Mouse (Mus musculus): ENCODE measurements around the gene Man1c1. TPM values are rescaled to one million over a fixed set of nuclear protein-coding genes. Genes with fewer than 3 reads are reported as not detected.
A peak's percentile ranks its signal among the peaks of the same experiment; 100 is the strongest.

Man1c1 gene
- total and polyA plus RNA-seq, 3 experiments, result 0.04 to 0.44 (median 0.20) TPM

DNA sequence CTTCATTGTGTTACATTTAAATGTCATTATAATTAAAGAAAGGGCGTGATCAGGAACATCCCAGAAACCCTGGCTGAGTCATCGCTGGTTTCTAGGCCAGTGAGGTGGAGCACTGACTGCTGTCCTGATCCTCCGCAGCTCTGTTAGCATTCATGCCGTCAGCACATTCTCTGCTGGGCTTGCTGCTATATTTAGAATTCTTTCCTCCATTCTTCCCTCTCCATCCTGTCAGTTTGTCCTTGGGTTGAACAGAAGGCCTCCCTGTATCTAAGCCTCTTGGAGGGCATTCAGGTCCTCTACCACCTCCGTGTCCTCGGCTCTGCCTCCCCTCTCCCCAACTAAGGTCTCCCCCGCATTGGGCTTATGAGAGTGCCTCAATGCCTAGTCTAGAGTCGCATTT, 187.1 kb downstream of the Man1c1 start:
- no peak for DNase-seq (ENCODE audit: extremely low read depth)
- peaks cover 4 to 22% of the 10 kb centered on the region in 2 experiments; a peak in 3 of 4 replicates for H3K4me1 ChIP-seq (ENCODE audit: control insufficient read depth in 1 of 2, insufficient read depth in 2 of 2)
- H3K79me2 ChIP-seq (replicated peaks; ENCODE audit: control insufficient read depth, extremely low read depth, insufficient read depth, poor library complexity, severe bottlenecking), result peaks cover 35% of the 10 kb centered on the region
- no peak overlapping the region for H3K9ac ChIP-seq (ENCODE audit: insufficient read depth, low read depth)
- H3K4me3 ChIP-seq (replicated peaks in 1 of 3; ENCODE audit: low read depth in 2 of 3, low read length in 2 of 3, poor library complexity in 1 of 3), result no peak overlapping the region
- TF ChIP-seq KAT2A (IDR thresholded peaks at IDR 0.05; ENCODE audit: insufficient replicate concordance, low read length) (no peak), EP300 (IDR thresholded peaks at IDR 0.05; ENCODE audit: low read length) (no peak), CHD1 (IDR thresholded peaks at IDR 0.05; ENCODE audit: low read depth, low read length) (no peak), PAX5 (IDR thresholded peaks at IDR 0.05; ENCODE audit: low read length) (no peak), JUND (conservative IDR thresholded peaks at IDR 0.05; ENCODE audit: low read depth, low read length) (no peak), ZNF384 (IDR thresholded peaks at IDR 0.05; ENCODE audit: low read depth, low read length) (no peak), GABPA (IDR thresholded peaks at IDR 0.05; ENCODE audit: insufficient replicate concordance, low read depth, low read length) (no peak), JUN (IDR thresholded peaks at IDR 0.05; ENCODE audit: insufficient read depth, low read depth, low read length) (no peak), ZKSCAN1 (IDR thresholded peaks at IDR 0.05; ENCODE audit: borderline replicate concordance, low read depth, low read length) (no peak), TCF12 (IDR thresholded peaks at IDR 0.05; ENCODE audit: low read depth, low read length) (no peak), MAX (IDR thresholded peaks at IDR 0.05; ENCODE audit: low read length) (no peak), UBTF (IDR thresholded peaks at IDR 0.05; ENCODE audit: low read depth, low read length) (no peak), HCFC1 (IDR thresholded peaks at IDR 0.05; ENCODE audit: low read depth, low read length) (no peak), USF2 (conservative IDR thresholded peaks at IDR 0.05; ENCODE audit: low read depth, low read length) (no peak), USF1 (IDR thresholded peaks at IDR 0.05; ENCODE audit: low read depth, low read length) (no peak), ZMIZ1 (IDR thresholded peaks at IDR 0.05; ENCODE audit: low read depth, low read length) (no peak), SMC3 (IDR thresholded peaks at IDR 0.05; ENCODE audit: low read depth, low read length) (no peak)
- in situ Hi-C loops (cut with MboI; ENCODE audit: low pct_ligation_motif_present, low pct_unique_long_range_greater_than_20kb, low sequenced_read_pairs) (no loop called here), dilution Hi-C loops (cut with MboI; ENCODE audit: extremely low pct_ligation_motif_present, extremely low pct_unique_long_range_greater_than_20kb, low sequenced_read_pairs) (no loop called here)
- no peaks in the 10 kb centered on the region for H3K27me3 ChIP-seq (replicated peaks)
- H3K9me3 ChIP-seq (replicated peaks; ENCODE audit: low read length), result no peaks in the 10 kb centered on the region
- H3K27ac ChIP-seq (ENCODE audit: insufficient read depth, low read depth), result no peak overlapping the region
- H3K4me2 ChIP-seq (ENCODE audit: insufficient read depth, low read depth, poor library complexity, severe bottlenecking), result no peak overlapping the region
- peaks cover 4 to 49% of the 10 kb centered on the region in 2 experiments for H3K36me3 ChIP-seq (replicated peaks in 1 of 2; ENCODE audit: control insufficient read depth in 1 of 2, insufficient read depth in 1 of 2, low read length in 1 of 2)

DNA sequence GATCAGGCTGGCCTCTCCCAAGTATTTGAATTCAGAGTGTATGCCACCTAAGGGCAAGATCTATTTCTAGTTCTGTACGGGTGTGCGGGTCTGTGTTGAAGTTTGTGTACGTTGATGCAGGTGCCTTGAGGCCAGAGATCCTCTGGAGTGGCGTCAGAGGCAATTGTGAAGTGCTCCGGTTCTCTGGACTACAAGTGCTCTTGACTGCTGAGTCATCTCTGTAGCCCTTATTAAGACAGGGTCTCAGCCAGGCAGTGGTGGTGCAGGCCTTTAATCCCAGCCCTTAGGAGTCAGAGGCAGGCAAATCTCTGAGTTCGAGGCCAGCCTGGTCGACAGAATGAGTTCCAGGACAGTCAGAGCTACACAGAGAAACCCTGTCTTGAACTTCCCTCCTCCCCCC, 188.5 kb downstream of the Man1c1 start:
- H3K36me3 ChIP-seq (replicated peaks in 1 of 2; ENCODE audit: control insufficient read depth in 1 of 2, insufficient read depth in 1 of 2, low read length in 1 of 2), result peaks cover 0 to 40% of the 10 kb centered on the region in 2 experiments
- H3K79me2 ChIP-seq (replicated peaks; ENCODE audit: control insufficient read depth, extremely low read depth, insufficient read depth, poor library complexity, severe bottlenecking), result peaks cover 37% of the 10 kb centered on the region
- DNase-seq (ENCODE audit: extremely low read depth), result no peak
- no peak for TF ChIP-seq NRF1 (IDR thresholded peaks at IDR 0.05; ENCODE audit: low read depth, low read length)
- TF ChIP-seq TCF12 (IDR thresholded peaks at IDR 0.05; ENCODE audit: low read depth, low read length), result no peak
- no peak for TF ChIP-seq EP300 (IDR thresholded peaks at IDR 0.05; ENCODE audit: low read length)
- peak; percentile 17; the same call in 1 of the 2 replicates for TF ChIP-seq MAFK (IDR thresholded peaks at IDR 0.05; ENCODE audit: insufficient replicate concordance, low read length)
- no peak for TF ChIP-seq MYC (IDR thresholded peaks at IDR 0.05; ENCODE audit: low read depth, low read length)
- TF ChIP-seq ZC3H11A (IDR thresholded peaks at IDR 0.05; ENCODE audit: low read depth, low read length), result no peak
- no peak for TF ChIP-seq MAZ (IDR thresholded peaks at IDR 0.05; ENCODE audit: low read depth, low read length)
- dilution Hi-C loops (cut with MboI; ENCODE audit: extremely low pct_ligation_motif_present, extremely low pct_unique_long_range_greater_than_20kb, low sequenced_read_pairs) (no loop called here), in situ Hi-C loops (cut with MboI; ENCODE audit: low pct_ligation_motif_present, low pct_unique_long_range_greater_than_20kb, low sequenced_read_pairs) (no loop called here)
- H3K9me3 ChIP-seq (replicated peaks; ENCODE audit: low read length), result no peaks in the 10 kb centered on the region
- peaks cover 4 to 22% of the 10 kb centered on the region in 2 experiments; a peak in 3 of 4 replicates for H3K4me1 ChIP-seq (ENCODE audit: control insufficient read depth in 1 of 2, insufficient read depth in 2 of 2)
- H3K27ac ChIP-seq (ENCODE audit: insufficient read depth, low read depth), result no peak overlapping the region
- H3K9ac ChIP-seq (ENCODE audit: insufficient read depth, low read depth), result no peak overlapping the region
- no peak overlapping the region for H3K4me3 ChIP-seq (replicated peaks in 1 of 3; ENCODE audit: low read depth in 2 of 3, low read length in 2 of 3, poor library complexity in 1 of 3)
- no peaks in the 10 kb centered on the region for H3K27me3 ChIP-seq (replicated peaks)
- no peak overlapping the region for H3K4me2 ChIP-seq (ENCODE audit: insufficient read depth, low read depth, poor library complexity, severe bottlenecking)
